Mouse (Mus musculus) stomach, embryonic 16.5 days (tissue): ENCODE results near the gene Grb2. TPM values are rescaled to one million over a fixed set of nuclear protein-coding genes. Genes with fewer than 3 reads are reported as not detected.

Experiments
- ATAC-seq: fragments of 200-750 bp; cut with Nextera tagmentation; 2 replicates; pipeline ENCODE4 v1.8.0; 2017; ENCODE audit warnings: moderate number of reproducible peaks, moderate TSS enrichment; ENCODE audit not compliant: insufficient read depth, low FRiP score
- H3K27ac ChIP-seq: fragments of 300-500 bp; sonication (generic); 2 replicates; pipeline ENCODE4 v1.5.1; 2014; ENCODE audit warnings: low read length
- H3K27me3 ChIP-seq: fragments of 300-500 bp; sonication (generic); 2 replicates; pipeline ENCODE4 v1.6.1; 2014; ENCODE audit warnings: low read length, control low read depth, mixed read lengths; ENCODE audit not compliant: control insufficient read depth, insufficient read depth
- H3K36me3 ChIP-seq: fragments of 300-500 bp; sonication (generic); 2 replicates; pipeline ENCODE4 v1.6.1; 2014; ENCODE audit warnings: low read length; ENCODE audit not compliant: control insufficient read depth, insufficient read depth
- H3K4me1 ChIP-seq: fragments of 300-500 bp; sonication (generic); 2 replicates; pipeline ENCODE4 v1.6.1; 2014; ENCODE audit warnings: low read length, control low read depth, mixed read lengths; ENCODE audit not compliant: control insufficient read depth, insufficient read depth
- H3K4me2 ChIP-seq: fragments of 300-500 bp; sonication (generic); 2 replicates; pipeline ENCODE4 v1.6.1; 2014; ENCODE audit warnings: low read depth, low read length, mixed read lengths
- H3K4me3 ChIP-seq: fragments of 300-500 bp; sonication (generic); replicated peaks from 2 replicates; pipeline ENCODE4 v1.5.1; 2014; ENCODE audit warnings: mild to moderate bottlenecking, low read length
- H3K9ac ChIP-seq: fragments of 300-500 bp; sonication (generic); 2 replicates; pipeline ENCODE4 v1.6.1; 2014; ENCODE audit warnings: low read length
- H3K9me3 ChIP-seq: fragments of 300-500 bp; sonication (generic); replicated peaks from 2 replicates; pipeline ENCODE4 v1.6.1; 2016; ENCODE audit warnings: low read length, control low read depth; ENCODE audit not compliant: control insufficient read depth
- WGBS: fragments of 180-500 bp; shearing (Covaris S2); extraction: QIAGEN DNeasy Blood & Tissue Kit; methylation state at CpG from one replicate; pipeline ENCODE4 v1.1.7; 2014; 5-methylcytosine and 5-hydroxymethylcytosine counted together
- polyA plus RNA-seq: library from polyadenylated mRNA; unstranded; fragments of >200 nt; fragmentation: Nextera tagmentation; extraction: Ambion mirVana; gene quantifications from 2 replicates; pipeline ENCODE4 v1.2.1, GENCODE M21; 2015

Gene Grb2
- polyA plus RNA-seq, 1 experiment from 2014 or later, result 79.6 TPM

DNA sequence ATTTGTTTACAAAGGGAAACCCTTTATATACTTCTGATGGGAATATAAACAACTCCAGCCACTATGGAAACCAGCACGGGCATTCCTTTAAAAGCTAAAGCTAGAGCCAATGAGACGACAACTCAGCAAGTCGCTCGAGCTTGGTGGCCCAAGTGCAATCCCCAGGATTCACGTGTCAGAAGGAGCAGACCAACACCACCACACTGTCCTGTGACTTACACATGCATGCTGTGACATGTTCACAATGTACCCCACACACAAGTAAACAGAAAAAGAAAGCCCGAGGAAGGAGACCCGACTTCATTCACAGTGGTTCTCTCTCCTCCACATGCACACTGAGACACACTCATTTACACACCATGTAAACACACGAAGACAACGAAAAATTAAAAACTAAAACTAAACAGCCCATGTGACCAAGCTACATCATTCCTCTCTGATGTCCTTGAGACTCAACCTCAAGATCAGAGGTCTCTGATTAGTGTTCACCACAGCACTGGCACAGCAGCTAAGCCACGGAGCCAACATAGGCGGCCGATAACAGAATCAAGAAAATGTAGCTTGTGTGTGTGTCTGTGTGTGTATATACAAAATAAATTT is 14.3 kb downstream of the Grb2 start:
- H3K27me3 ChIP-seq, result no peaks in the 10 kb centered on the region
- no peak overlapping the region for H3K9ac ChIP-seq
- H3K4me2 ChIP-seq, result no peak overlapping the region
- H3K27ac ChIP-seq, result no peak overlapping the region
- H3K36me3 ChIP-seq, result no peaks in the 10 kb centered on the region
- no peak overlapping the region for H3K4me3 ChIP-seq
- H3K9me3 ChIP-seq, result no peaks in the 10 kb centered on the region
- 78% methylated on average over 12 of the region's 12 CpGs for WGBS
- ATAC-seq, result no peak
- peaks cover 4% of the 10 kb centered on the region for H3K4me1 ChIP-seq

DNA sequence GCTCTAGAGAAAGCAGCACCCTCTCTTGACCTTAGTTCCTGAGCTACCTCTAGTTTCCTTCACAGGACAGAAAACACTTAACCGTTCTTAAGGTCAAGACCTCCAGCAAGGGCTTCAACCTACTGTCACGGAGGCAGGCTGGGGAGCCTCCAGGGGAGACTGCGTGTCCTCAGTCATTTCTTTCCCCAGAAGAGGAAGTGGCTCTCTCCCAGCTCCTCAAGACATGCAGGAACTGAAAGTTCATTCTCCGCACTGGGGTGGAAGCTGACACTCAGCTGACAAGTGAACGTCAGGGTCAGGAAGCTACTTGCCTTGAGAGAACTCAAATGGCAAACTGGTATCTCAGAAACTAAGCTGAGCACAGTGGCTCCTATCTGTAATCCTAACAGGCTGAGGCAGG is 15.6 kb downstream of the Grb2 start:
- 51% methylated on average over 5 of the region's 5 CpGs for WGBS
- Histone ChIP-seq H3K4me3 (no peak overlapping the region), H3K27ac (0 out of 2 replicates have a peak overlapping the region, but pooled peaks have one; percentile 49), H3K9me3 (no peaks in the 10 kb centered on the region), H3K27me3 (no peaks in the 10 kb centered on the region), H3K4me1 (no peaks in the 10 kb centered on the region), H3K9ac (no peak overlapping the region), H3K4me2 (no peak overlapping the region), H3K36me3 (no peaks in the 10 kb centered on the region)
- ATAC-seq, result no peak

DNA sequence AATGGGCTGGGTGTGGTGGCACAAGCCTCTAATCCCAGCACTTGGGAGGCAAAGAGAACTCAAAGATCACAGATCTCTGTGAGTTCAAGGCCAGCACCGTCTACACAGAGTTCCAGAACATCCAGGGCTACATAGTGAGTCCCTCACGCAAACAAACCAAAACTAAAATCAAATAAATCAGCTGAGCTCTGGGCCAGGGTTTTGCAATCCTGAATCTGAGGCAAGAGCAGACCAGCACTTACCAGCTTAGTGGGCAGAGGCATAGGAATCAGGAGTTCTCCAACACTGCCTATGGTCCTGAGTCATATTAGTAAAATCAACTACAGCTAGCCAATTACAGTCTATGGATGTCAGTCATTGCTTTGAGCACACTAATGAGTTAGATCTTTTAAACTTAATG is 16.4 kb downstream of the Grb2 start:
- 79% methylated on average over 2 of the region's 2 CpGs for WGBS
- H3K9ac ChIP-seq, result no peak overlapping the region
- H3K27ac ChIP-seq, result no peak overlapping the region
- no peaks in the 10 kb centered on the region for H3K4me1 ChIP-seq
- no peak for ATAC-seq
- no peak overlapping the region for H3K4me3 ChIP-seq
- no peaks in the 10 kb centered on the region for H3K27me3 ChIP-seq
- no peak overlapping the region for H3K4me2 ChIP-seq
- H3K36me3 ChIP-seq, result no peaks in the 10 kb centered on the region
- H3K9me3 ChIP-seq, result no peaks in the 10 kb centered on the region

DNA sequence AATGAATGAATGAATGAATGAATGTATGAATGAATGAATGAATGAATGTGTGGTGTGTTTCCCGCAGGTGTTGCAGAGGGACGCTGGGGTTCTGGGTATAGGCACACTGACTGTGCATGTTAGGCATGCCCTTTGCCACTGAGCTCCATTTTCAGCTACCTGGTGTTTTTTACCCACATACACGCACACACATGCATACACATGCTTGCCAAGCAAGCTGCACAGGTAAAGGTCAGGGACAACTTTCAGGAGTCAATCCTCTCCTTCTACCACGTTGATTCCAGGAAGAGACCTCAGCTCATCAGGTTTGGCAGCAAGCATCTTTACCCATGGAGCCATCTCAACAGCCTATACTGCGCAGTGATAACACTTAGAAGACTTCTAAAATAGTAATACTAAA is 16.9 kb downstream of the Grb2 start:
- Histone ChIP-seq H3K4me1 (no peaks in the 10 kb centered on the region), H3K4me3 (no peak overlapping the region), H3K9ac (no peak overlapping the region), H3K27me3 (no peaks in the 10 kb centered on the region), H3K9me3 (no peaks in the 10 kb centered on the region), H3K27ac (no peak overlapping the region), H3K36me3 (no peaks in the 10 kb centered on the region), H3K4me2 (no peak overlapping the region)
- no peak for ATAC-seq
- WGBS, result 92% methylated on average over 5 of the region's 5 CpGs

DNA sequence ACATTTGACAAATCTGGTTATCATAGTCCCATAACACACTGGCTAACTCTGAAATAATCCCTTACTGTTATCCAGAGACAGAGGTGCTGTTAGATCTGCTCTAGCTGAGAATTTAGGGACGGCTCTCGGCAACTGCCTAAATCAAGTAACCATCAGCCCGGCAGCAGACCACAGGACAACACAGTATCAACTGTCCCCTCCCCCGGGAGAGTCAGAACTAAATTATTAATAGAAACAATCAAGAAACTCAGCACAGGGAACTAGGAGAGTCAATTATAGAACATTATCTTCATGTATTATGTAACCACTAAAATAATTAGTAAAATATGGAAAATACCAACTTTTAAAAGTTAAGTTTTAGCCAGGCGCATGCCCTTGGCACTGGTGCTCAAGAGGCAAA is 17.4 kb downstream of the Grb2 start:
- 82% methylated on average over 5 of the region's 5 CpGs for WGBS
- H3K4me1 ChIP-seq, result no peaks in the 10 kb centered on the region
- H3K27ac ChIP-seq, result no peak overlapping the region
- no peak overlapping the region for H3K4me2 ChIP-seq
- H3K9ac ChIP-seq, result no peak overlapping the region
- H3K4me3 ChIP-seq, result no peak overlapping the region
- no peaks in the 10 kb centered on the region for H3K27me3 ChIP-seq
- no peaks in the 10 kb centered on the region for H3K9me3 ChIP-seq
- H3K36me3 ChIP-seq, result no peaks in the 10 kb centered on the region
- ATAC-seq, result no peak

DNA sequence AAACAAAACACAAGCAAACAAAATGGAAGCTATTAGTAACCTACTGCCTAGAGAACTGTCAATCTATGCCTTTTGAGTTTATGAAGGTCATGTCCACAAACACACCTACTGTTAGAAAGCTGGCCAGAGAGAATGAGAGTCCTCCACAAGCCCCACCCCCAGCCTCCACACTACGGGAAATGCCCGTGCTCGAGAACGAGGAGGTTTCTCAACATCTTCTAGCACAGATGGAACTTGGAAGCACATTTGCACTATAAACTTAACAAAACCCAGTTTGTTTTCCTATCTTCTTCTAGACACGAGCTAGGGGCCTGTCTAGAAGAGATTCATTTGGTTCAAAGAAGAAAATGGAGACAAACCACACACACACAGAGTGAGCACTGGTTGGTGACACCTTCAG is 18.0 kb downstream of the Grb2 start:
- H3K4me2 ChIP-seq, result no peak overlapping the region
- ATAC-seq, result no peak
- no peaks in the 10 kb centered on the region for H3K27me3 ChIP-seq
- no peak overlapping the region for H3K27ac ChIP-seq
- 71% methylated on average over 5 of the region's 5 CpGs for WGBS
- H3K4me3 ChIP-seq, result no peak overlapping the region
- no peaks in the 10 kb centered on the region for H3K9me3 ChIP-seq
- H3K9ac ChIP-seq, result no peak overlapping the region
- H3K36me3 ChIP-seq, result no peaks in the 10 kb centered on the region
- H3K4me1 ChIP-seq, result no peaks in the 10 kb centered on the region

DNA sequence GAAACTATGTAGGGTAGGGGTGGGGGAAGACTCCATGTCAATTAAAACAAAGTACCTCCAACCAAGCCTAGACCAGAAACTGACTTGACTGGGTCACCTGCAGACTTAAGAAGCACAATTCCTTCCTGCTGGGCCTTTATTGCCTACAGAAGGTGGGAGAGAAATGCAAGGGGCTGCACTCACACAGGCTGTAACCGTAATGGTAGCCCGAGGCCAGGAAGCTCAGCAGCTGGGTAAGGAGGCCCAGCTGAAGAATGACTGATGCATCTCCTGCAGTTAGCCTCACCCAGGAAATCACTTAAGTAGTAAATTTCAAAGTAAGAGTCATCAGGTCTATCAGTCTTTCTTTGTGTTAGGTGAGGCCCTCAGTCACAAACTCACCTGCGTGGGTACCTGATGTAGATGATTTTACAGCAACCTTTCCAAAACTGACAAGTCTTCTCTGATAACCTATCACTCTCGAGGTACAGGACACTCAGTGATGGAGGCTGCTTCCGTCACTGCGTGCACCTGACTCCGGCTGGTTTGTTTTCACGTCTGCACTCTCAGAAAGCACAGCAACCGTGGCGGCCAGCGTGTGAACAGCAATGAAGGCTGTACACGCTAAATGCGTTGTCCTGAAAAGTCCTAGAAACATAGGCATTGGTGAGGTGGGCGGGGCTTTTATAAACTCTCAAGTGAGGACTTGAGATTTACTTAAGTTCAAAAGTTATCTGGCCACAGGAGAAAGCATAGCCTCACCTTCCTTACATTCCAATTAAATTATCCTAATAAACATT is 19.1 kb downstream of the Grb2 start:
- Histone ChIP-seq H3K27me3 (no peaks in the 10 kb centered on the region), H3K9me3 (no peaks in the 10 kb centered on the region), H3K9ac (no peak overlapping the region), H3K4me2 (no peak overlapping the region), H3K4me3 (no peak overlapping the region), H3K27ac (no peak overlapping the region), H3K4me1 (no peaks in the 10 kb centered on the region), H3K36me3 (no peaks in the 10 kb centered on the region)
- 92% methylated on average over 14 of the region's 14 CpGs for WGBS
- no peak for ATAC-seq

DNA sequence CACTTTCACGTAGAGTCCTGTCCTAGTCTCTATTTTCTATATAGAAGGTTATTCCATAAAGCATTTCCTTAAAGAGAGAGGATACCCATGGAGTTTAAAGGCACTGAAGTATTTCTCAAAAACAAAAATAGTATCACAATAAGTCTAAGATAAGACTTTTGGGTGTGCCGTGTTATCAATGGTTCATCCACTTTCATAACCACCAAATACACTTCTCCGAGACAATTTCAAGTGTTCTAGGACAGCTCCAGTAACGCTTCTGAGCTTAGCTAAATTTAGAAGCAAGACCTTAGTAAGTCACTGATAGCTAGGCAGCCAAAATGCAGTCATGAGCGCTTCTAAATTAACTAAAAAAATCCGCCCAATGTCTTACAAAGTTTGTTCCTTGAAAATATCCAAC is 22.0 kb downstream of the Grb2 start:
- Histone ChIP-seq H3K4me1 (no peaks in the 10 kb centered on the region), H3K27me3 (no peaks in the 10 kb centered on the region), H3K4me2 (no peak overlapping the region), H3K27ac (no peak overlapping the region), H3K36me3 (no peaks in the 10 kb centered on the region), H3K9ac (no peak overlapping the region), H3K4me3 (no peak overlapping the region), H3K9me3 (no peaks in the 10 kb centered on the region)
- WGBS, result 75% methylated on average over 6 of the region's 6 CpGs
- ATAC-seq, result no peak

DNA sequence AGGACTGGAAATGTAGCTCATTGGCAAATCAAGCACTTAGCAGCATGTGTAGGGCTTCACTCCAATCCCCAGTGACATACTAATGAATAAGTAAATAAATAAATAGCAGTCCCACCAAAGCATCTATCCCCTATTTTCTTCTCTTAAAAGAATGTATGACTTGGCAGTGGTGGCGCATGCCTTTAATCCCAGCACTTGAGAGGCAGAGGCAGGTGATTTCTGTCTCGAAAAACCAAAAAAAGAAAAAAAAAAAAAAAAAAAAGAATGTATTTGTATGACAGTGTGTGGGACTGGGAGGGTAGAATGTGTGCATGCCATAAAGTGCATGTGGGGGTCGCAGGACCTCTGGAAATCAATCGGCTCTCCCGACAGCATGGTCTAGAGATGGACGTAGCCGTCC is 22.4 kb downstream of the Grb2 start:
- Histone ChIP-seq H3K27ac (no peak overlapping the region), H3K27me3 (no peaks in the 10 kb centered on the region), H3K4me1 (no peaks in the 10 kb centered on the region), H3K4me2 (no peak overlapping the region), H3K4me3 (no peak overlapping the region), H3K9ac (no peak overlapping the region), H3K36me3 (no peaks in the 10 kb centered on the region), H3K9me3 (no peaks in the 10 kb centered on the region)
- ATAC-seq, result no peak
- 71% methylated on average over 7 of the region's 7 CpGs for WGBS
